Mouse (Mus musculus) kidney, postnatal 25 days (tissue): ENCODE measurements around the gene Hist1h1d.

ENCODE experiments used
- DNase-seq, 2 experiments: peaks; one replicate each; pipeline ENCODE4 v3.0.0; 2021; ENCODE audit warnings: mixed read lengths in 2 of 2

The Hist1h1d gene

GRCm38 (mm10) chr13:23552962-23553361 lies at the start of gene Hist1h1d:
Gene Hist1h1d (plus strand): TSS chr13:23553262.
- no peak for DNase-seq

- peak in 1 of 2 experiments; percentile 37 for DNase-seq
These were observed 49.3 kb upstream of the Hist1h1d start for GRCm38 (mm10) chr13:23503797-23504196.

- no peak for DNase-seq
These were observed 47.3 kb upstream of the Hist1h1d start for GRCm38 (mm10) chr13:23505662-23506345.

- no peak for DNase-seq
These were observed 46.7 kb upstream of the Hist1h1d start for GRCm38 (mm10) chr13:23506351-23506750.

GRCm38 (mm10) chr13:23506819-23507515 lies 46.1 kb upstream of the Hist1h1d start:
- no peak for DNase-seq

GRCm38 (mm10) chr13:23510127-23510526 lies 42.9 kb upstream of the Hist1h1d start:
- DNase-seq = no peak

GRCm38 (mm10) chr13:23513517-23513916 lies 39.5 kb upstream of the Hist1h1d start:
- DNase-seq = no peak

GRCm38 (mm10) chr13:23515281-23515680 lies 37.8 kb upstream of the Hist1h1d start:
- DNase-seq = no peak

- DNase-seq = no peak
These were observed 37.0 kb upstream of the Hist1h1d start for GRCm38 (mm10) chr13:23515826-23516620.

- DNase-seq = peak; percentile 80 to 91
These were observed 36.0 kb upstream of the Hist1h1d start for GRCm38 (mm10) chr13:23516822-23517602.

- peak; percentile 89 to 93 for DNase-seq
These were observed 35.3 kb upstream of the Hist1h1d start for GRCm38 (mm10) chr13:23517603-23518294.

- no peak for DNase-seq
These were observed 34.8 kb upstream of the Hist1h1d start for GRCm38 (mm10) chr13:23518295-23518603.

GRCm38 (mm10) chr13:23518885-23519284 lies 34.2 kb upstream of the Hist1h1d start:
- DNase-seq = peak; percentile 57 to 83

- peak; percentile 74 to 81 for DNase-seq
These were observed 33.6 kb upstream of the Hist1h1d start for GRCm38 (mm10) chr13:23519416-23519815.

GRCm38 (mm10) chr13:23521703-23522102 lies 31.4 kb upstream of the Hist1h1d start:
- DNase-seq = peak; percentile 79 to 85

- DNase-seq = no peak
These were observed 29.1 kb upstream of the Hist1h1d start for GRCm38 (mm10) chr13:23523976-23524375.

GRCm38 (mm10) chr13:23524654-23525053 lies 28.4 kb upstream of the Hist1h1d start:
- peak; percentile 52 to 66 for DNase-seq

GRCm38 (mm10) chr13:23525901-23526300 lies 27.2 kb upstream of the Hist1h1d start:
- no peak for DNase-seq

- DNase-seq = peak; percentile 89 to 93
These were observed 26.8 kb upstream of the Hist1h1d start for GRCm38 (mm10) chr13:23526312-23526711.

- no peak for DNase-seq
These were observed 24.1 kb upstream of the Hist1h1d start for GRCm38 (mm10) chr13:23529005-23529404.

GRCm38 (mm10) chr13:23529480-23530165 lies 23.4 kb upstream of the Hist1h1d start:
- no peak for DNase-seq
